Mouse (Mus musculus) layer of hippocampus, postnatal 10 days (tissue): ENCODE measurements at regions not wholly inside any gene's neighbourhood (a gene's known extent, or its start where the extent isn't known, plus 50 kb on each side); places are given as distances from the start of the nearest gene placed in this dataset.
A peak's percentile ranks its signal among the peaks of the same experiment; 100 is the strongest.
"Not testable (repeated sequence)": the region's sequence is repeated elsewhere in the genome, so short reads cannot be mapped to it uniquely, and the experiment has no call there.

ENCODE experiments used
- DNase-seq, 2 experiments: peaks; one replicate each; pipeline ENCODE4 v3.0.0; 2021; ENCODE audit warnings: low spot score in 2 of 2

GRCm38 (mm10) chr13:115911524-115912459 is 397.7 kb downstream of the Isl1 start:
- DNase-seq: no peak

- no peak for DNase-seq
These were observed 398.5 kb downstream of the Isl1 start for GRCm38 (mm10) chr13:115910866-115911449.

GRCm38 (mm10) chr13:115880616-115881015 is 428.9 kb downstream of the Isl1 start:
- no peak for DNase-seq

GRCm38 (mm10) chr13:115860480-115860879 is 449.0 kb downstream of the Isl1 start:
- no peak for DNase-seq

GRCm38 (mm10) chr13:115856632-115857031 is 452.9 kb downstream of the Isl1 start:
- DNase-seq: no peak

- no peak for DNase-seq
These were observed 456.7 kb downstream of the Isl1 start for GRCm38 (mm10) chr13:115852689-115853356.

GRCm38 (mm10) chr13:115843121-115843520 is 466.4 kb downstream of the Isl1 start:
- no peak for DNase-seq

- DNase-seq: no peak
These were observed 473.2 kb downstream of the Isl1 start for GRCm38 (mm10) chr13:115836203-115836768.

GRCm38 (mm10) chr13:115825191-115825590 is 484.3 kb downstream of the Isl1 start:
- no peak for DNase-seq

- DNase-seq: no peak
These were observed 487.0 kb downstream of the Isl1 start for GRCm38 (mm10) chr13:115822527-115822926.

GRCm38 (mm10) chr13:115814211-115814610 is 495.3 kb downstream of the Isl1 start:
- no peak for DNase-seq

GRCm38 (mm10) chr13:115799294-115799693 is 510.2 kb downstream of the Isl1 start:
- DNase-seq: no peak

GRCm38 (mm10) chr13:115751271-115751670 is 558.2 kb downstream of the Isl1 start:
- DNase-seq: no peak

GRCm38 (mm10) chr13:115742080-115742479 is 567.4 kb downstream of the Isl1 start:
- not testable (repeated sequence) for DNase-seq

- DNase-seq: no peak
These were observed 581.5 kb downstream of the Isl1 start for GRCm38 (mm10) chr13:115727986-115728385.

- no peak for DNase-seq
These were observed 584.0 kb downstream of the Isl1 start for GRCm38 (mm10) chr13:115725356-115725952.

GRCm38 (mm10) chr13:115719276-115719675 is 590.2 kb downstream of the Isl1 start:
- DNase-seq: no peak

- no peak for DNase-seq
These were observed 590.6 kb downstream of the Isl1 start for GRCm38 (mm10) chr13:115718859-115719258.

GRCm38 (mm10) chr13:115696197-115696596 is 594.4 kb upstream of the Itga1 start:
- no peak for DNase-seq

- peak; percentile 10 to 20 for DNase-seq
These were observed 585.7 kb upstream of the Itga1 start for GRCm38 (mm10) chr13:115687426-115687825.

- DNase-seq: peak; percentile 6 to 14
These were observed 577.8 kb upstream of the Itga1 start for GRCm38 (mm10) chr13:115679591-115679990.
